Mouse (Mus musculus): Measurements from ENCODE around the gene Emc7.

Gene Emc7

GRCm38 (mm10) chr2:112474997-112475724 is 20.4 kb downstream of the Emc7 start:
- CTCF ChIA-PET, result interaction anchor here (0.6 kb wide), 2 partner anchors 19 to 33 kb away, joined by 3 read pairs; no protein-coding TSS in a partner anchor

- CTCF ChIA-PET, result interaction anchor here (0.6 kb wide), 1 partner anchor 76 kb away, joined by 3 read pairs; no protein-coding TSS in a partner anchor
Observed at GRCm38 (mm10) chr2:112476554-112476953, 21.8 kb downstream of the Emc7 start.

DNA sequence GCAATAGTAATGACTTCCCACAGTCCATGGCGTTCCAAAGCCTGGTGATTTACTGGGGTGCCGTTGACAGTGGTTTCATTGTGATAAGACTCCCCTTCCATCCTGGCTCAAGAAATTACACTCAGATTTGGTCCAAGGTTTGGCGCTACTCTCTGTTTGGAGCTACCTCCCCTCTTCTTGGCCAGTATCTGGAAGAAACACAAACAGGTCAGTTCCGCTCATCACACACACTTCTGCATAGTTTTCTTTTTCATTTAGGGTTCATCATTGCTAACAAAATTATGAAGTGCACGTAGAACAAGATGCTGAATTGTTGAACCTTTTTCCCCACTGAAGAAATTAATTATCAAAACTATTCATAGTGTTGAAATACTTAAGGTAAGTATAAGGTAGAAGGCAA is 25.9 kb downstream of the Emc7 start, which contains the start of gene Chrm5:
Chrm5 (minus strand) TSS at position 101 of the 400 bp plus-strand sequence.
- CTCF ChIA-PET, result no interaction called here

GRCm38 (mm10) chr2:112481564-112481963 is 26.8 kb downstream of the Emc7 start:
- CTCF ChIA-PET, result no interaction called here

- CTCF ChIA-PET, result interaction anchor here (0.7 kb wide), 1 partner anchor 111 kb away, joined by 3 read pairs; no protein-coding TSS in a partner anchor
Observed at GRCm38 (mm10) chr2:112482533-112483333, 27.9 kb downstream of the Emc7 start.

DNA sequence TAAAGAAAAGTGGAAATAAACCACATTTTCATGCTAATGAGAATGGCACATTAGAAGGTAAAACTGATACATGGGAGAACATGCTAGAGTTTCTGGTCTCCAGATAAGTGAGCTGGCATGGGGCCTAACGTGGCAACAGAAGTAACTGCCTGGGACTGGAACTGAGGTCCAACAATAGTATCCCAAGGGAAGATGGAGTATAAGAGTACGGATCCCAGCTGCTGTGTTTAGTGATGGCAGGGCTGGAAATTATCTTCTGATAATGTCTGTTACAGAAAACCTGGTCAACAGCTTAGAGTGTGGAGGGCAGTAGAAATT is 28.5 kb downstream of the Emc7 start:
- CTCF ChIA-PET, result interaction anchor here (0.7 kb wide), 1 partner anchor 112 kb away, joined by 3 read pairs; no protein-coding TSS in a partner anchor

DNA sequence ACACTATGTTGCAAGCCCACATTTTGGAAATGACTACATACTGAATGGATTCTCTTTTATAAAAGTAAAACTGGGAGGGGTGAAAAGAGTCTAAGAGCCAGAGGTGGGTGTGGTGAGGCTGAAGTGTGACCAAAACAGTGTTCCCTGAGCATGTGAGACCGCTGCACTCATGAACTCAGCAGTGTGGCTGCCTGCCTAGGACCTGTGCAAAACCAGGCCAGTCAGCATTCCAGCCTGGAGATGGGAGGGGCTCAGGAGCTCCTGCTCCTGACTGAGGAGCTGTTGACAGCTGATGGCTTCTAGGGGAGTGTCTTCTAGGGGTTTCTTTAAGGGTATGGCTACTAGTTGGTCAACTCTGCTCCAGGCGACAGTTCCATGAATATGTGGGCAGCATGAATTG is 30.1 kb downstream of the Emc7 start:
- CTCF ChIA-PET, result no interaction called here

- CTCF ChIA-PET, result interaction anchor here (0.6 kb wide), 1 partner anchor 217 kb away, joined by 5 read pairs; no protein-coding TSS in a partner anchor
Observed at GRCm38 (mm10) chr2:112490483-112491196, 35.8 kb downstream of the Emc7 start.

DNA sequence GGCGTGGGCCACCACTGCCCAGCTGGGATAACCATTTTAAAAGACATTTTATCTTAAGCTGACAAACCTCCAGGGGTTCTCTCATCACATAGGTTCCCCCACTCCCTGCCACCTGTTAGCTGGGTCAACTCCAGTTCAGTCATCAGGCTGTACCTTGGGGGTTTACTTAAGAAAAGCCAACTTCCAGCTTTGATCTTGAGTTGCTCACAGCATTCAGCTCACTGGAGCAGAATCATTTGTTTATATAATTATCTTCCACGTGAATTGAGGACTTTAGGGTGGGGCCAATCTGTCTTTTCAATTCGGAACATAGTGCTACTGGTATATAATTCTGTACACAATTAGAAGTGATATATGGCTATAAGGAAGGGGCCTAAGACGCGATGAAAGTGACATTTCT is 36.8 kb downstream of the Emc7 start:
- CTCF ChIA-PET, result interaction anchor here (0.6 kb wide), 1 partner anchor 218 kb away, joined by 5 read pairs; no protein-coding TSS in a partner anchor

GRCm38 (mm10) chr2:112492431-112492855 is 37.6 kb downstream of the Emc7 start:
- CTCF ChIA-PET, result no interaction called here

- CTCF ChIA-PET, result no interaction called here
Observed at GRCm38 (mm10) chr2:112492856-112493538, 38.2 kb downstream of the Emc7 start, which contains the start of gene Aven. Gene Aven (plus strand): TSS chr2:112492964.

DNA sequence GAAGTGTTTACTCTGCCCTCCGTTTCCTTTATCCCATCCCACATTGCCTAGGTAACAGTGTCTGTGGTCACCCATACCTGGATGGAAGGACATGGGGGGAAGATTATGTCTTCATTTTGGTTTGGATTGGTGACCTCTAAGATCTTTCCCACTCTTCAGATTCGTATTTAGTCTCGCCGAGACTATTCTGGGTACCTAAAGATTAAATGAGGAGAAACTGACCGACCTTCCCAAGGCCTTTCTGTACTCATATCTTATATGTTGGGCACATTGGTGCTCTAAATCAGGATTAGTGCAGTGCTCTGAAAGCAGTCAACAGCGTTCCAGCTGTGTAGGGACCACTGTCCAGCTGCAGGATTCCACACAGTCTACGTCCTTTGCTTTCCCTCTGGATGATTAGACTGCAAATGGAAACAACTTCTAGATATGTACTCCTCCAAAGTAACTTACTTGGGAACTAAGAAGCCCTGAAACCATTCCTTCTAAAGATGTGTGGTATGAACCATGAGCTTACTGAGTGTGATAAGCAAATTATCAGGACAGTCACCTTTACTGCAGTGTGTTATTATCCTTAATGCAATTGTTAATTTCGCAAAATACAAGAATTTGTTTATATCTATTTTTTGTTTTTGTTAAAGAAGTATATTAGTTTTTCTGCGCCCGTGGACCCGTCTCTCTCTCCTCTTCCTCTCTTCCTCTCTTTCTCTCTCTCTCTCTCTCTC is 38.9 kb downstream of the Emc7 start:
- CTCF ChIA-PET, result interaction anchor here (0.6 kb wide), 1 partner anchor 19 kb away, joined by 3 read pairs; no protein-coding TSS in a partner anchor

DNA sequence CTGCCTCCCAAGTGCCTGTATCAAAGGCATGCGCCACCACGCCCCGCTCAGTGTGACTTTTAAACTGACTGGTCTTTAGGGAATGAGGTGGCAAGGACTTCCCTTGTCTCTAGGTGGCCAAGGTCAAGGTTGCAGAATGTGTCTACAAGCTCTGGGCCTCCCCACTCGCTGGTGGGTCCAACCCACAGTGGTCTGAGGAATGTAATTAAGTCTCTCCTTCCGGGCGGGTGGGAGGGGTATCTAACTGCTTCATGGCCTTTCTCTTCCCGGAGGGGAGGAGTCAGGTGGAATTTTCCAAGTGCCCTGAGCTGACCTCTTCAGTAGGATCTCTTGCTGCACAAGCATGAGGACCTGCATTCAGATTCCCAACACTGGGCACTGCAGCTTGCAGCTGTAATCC is 43.1 kb downstream of the Emc7 start:
- CTCF ChIA-PET, result no interaction called here

GRCm38 (mm10) chr2:112501209-112501608 is 46.4 kb downstream of the Emc7 start:
- CTCF ChIA-PET, result interaction anchor here (0.5 kb wide), 1 partner anchor 213 kb away, joined by 5 read pairs; no protein-coding TSS in a partner anchor

GRCm38 (mm10) chr2:112503978-112504377 is 49.2 kb downstream of the Emc7 start:
- CTCF ChIA-PET, result no interaction called here

DNA sequence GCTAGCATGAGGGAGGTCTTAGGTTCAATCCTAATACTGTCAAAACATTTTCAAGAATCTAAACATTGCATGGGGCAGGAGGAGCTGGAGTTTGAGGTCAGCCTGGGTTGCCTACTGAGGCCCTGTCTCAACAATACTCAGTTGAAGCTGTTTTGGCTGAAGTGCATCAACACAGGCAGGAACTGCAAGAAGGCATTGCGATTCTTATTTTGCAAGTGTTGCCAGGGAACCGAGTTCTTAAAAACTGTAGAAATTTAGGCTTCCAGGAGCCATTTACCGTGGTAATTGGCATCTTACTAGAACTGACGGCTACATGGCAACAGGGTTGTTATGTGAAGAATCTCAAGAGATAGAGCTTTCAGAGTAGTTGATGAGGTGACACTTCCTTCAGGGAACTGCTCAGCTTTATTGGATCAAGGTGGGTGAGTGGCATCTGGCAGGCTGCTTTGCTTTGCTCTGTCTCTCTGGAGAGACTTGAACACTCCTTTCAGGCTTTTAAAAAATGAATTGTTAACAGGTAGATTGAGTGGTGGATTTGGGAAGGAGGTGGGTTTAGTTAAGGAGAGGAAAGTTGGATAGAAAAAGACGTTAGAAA is 52.1 kb downstream of the Emc7 start:
- CTCF ChIA-PET, result interaction anchor here (0.6 kb wide), 1 partner anchor 11 kb away, joined by 5 read pairs; no protein-coding TSS in a partner anchor

GRCm38 (mm10) chr2:112507444-112507843 is 52.6 kb downstream of the Emc7 start:
- CTCF ChIA-PET, result interaction anchor here (0.6 kb wide), 1 partner anchor 12 kb away, joined by 5 read pairs; no protein-coding TSS in a partner anchor

- CTCF ChIA-PET, result no interaction called here
Observed at GRCm38 (mm10) chr2:112510140-112510539, 55.3 kb downstream of the Emc7 start.

DNA sequence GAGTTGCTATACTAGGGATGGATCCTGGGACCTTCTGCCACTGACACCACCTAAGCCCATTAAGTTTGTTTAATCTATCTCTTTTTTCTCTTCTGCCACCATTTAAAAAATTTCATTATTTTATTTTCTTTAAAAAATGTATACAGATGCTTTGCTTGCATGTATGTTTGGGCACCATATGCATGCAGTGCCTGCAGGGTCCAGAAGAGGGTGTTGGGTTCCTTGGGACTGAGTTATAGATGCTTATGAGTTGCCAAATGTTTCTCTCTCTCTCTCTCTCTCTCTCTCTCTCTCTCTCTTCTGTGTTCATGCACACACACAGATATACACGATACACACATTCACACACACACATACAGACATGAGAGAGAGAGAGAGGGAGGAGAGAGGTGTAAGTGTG is 58.2 kb downstream of the Emc7 start:
- CTCF ChIA-PET, result no interaction called here

GRCm38 (mm10) chr2:112516728-112517127 is 61.9 kb downstream of the Emc7 start:
- CTCF ChIA-PET, result no interaction called here

Data from spleen, embryonic (tissue).